25 mouse cellular contexts compared by ENCODE assay signal in genomic region chr17:66981649-66982048, GRCm38 (mm10).
DNase-seq lines count a peak whose midpoint lies in the region; ATAC-seq and TF ChIP-seq lines count a peak whose summit lies in the region.
"Had no signal": no experiment of that assay in that cellular context is flagged by ENCODE, and none has a peak within 500 bp of the region (broad histone marks: within the 10 kb centered on the region; RNA-seq: fewer than 3 reads in every experiment).

No protein-coding gene starts in this region.

- no peak overlapping the region for H3K4me2 ChIP-seq in heart, embryonic 12.5 days
- H3K4me2 ChIP-seq: embryonic facial prominence, embryonic 12.5 days; embryonic facial prominence, embryonic 15.5 days; forebrain, embryonic 12.5 days; forebrain, embryonic 15.5 days; heart, embryonic 15.5 days; hindbrain, embryonic 12.5 days; hindbrain, embryonic 15.5 days had no signal

- peak; percentile 21 for DNase-seq in gastrocnemius, adult 2 months
- DNase-seq in gastrocnemius, postnatal 10 days: no peak
- peak in 1 of 2 experiments; percentile 43 for DNase-seq in heart, adult 2 months
- peak; percentile 21 to 54 for DNase-seq in heart, postnatal 10 days
- DNase-seq in heart, postnatal 4 days: peak; percentile 16
- no peak for DNase-seq in adrenal gland, postnatal 14 days
- DNase-seq: adrenal gland, adult 2 months; adrenal gland, postnatal 25 days; cerebellum, adult 11-12 months; cerebellum, adult 8-10 months; cerebellum, postnatal 25 days; gastrocnemius, postnatal 36 days; kidney, adult 2 months had no signal

- intact Hi-C loops in gastrocnemius, adult 2 months (cut with DNase I): no loop called here
- intact Hi-C loops in heart, adult 2 months (cut with DNase I): loop anchor here (10.0 kb wide), 2 partner anchors 153 to 373 kb away; partner anchors contain the start of gene Ptprm
- intact Hi-C loops in heart, postnatal 10 days (cut with DNase I): no loop called here

- H3K27ac ChIP-seq in gastrocnemius, adult 2 months: no peak overlapping the region
- H3K27ac ChIP-seq in heart, adult 2 months: no peak overlapping the region; the same call in 1 of the 2 replicates
- no peak overlapping the region for H3K27ac ChIP-seq in heart, embryonic 12.5 days (ENCODE audit: poor library complexity, severe bottlenecking)
- H3K27ac ChIP-seq: embryonic facial prominence, embryonic 12.5 days; embryonic facial prominence, embryonic 15.5 days; forebrain, embryonic 12.5 days; forebrain, embryonic 15.5 days; heart, embryonic 15.5 days; hindbrain, embryonic 12.5 days; hindbrain, embryonic 15.5 days had no signal

- H3K4me3 ChIP-seq in gastrocnemius, adult 2 months: no peak overlapping the region
- H3K4me3 ChIP-seq in heart, adult 2 months: no peak overlapping the region
- no peak overlapping the region for H3K4me3 ChIP-seq in heart, embryonic 12.5 days
- H3K4me3 ChIP-seq: embryonic facial prominence, embryonic 12.5 days; embryonic facial prominence, embryonic 15.5 days; erythroblast, embryonic 14.5 days; forebrain, embryonic 12.5 days; forebrain, embryonic 15.5 days; heart, embryonic 15.5 days; hindbrain, embryonic 12.5 days; hindbrain, embryonic 15.5 days had no signal

- H3K36me3 ChIP-seq in heart, adult 2 months (ENCODE audit: control insufficient read depth, insufficient read depth, low read length): peaks cover 5% of the 10 kb centered on the region; the same call in 1 of the 2 replicates
- no peaks in the 10 kb centered on the region for H3K36me3 ChIP-seq in heart, embryonic 12.5 days
- H3K36me3 ChIP-seq: embryonic facial prominence, embryonic 12.5 days; embryonic facial prominence, embryonic 15.5 days; forebrain, embryonic 12.5 days; forebrain, embryonic 15.5 days; heart, embryonic 15.5 days; hindbrain, embryonic 12.5 days; hindbrain, embryonic 15.5 days had no signal

- no peak for TF ChIP-seq EP300 in heart, adult 2 months (IDR thresholded peaks at IDR 0.05; ENCODE audit: insufficient read depth, low read depth, low read length)

- peaks cover 7% of the 10 kb centered on the region for H3K4me1 ChIP-seq in heart, adult 2 months (ENCODE audit: control insufficient read depth, insufficient read depth, low read length)
- H3K4me1 ChIP-seq in heart, embryonic 12.5 days (replicated peaks): no peaks in the 10 kb centered on the region
- H3K4me1 ChIP-seq: embryonic facial prominence, embryonic 12.5 days; embryonic facial prominence, embryonic 15.5 days; forebrain, embryonic 12.5 days; forebrain, embryonic 15.5 days; heart, embryonic 15.5 days; hindbrain, embryonic 12.5 days; hindbrain, embryonic 15.5 days had no signal

- H3K9ac ChIP-seq in heart, adult 2 months (ENCODE audit: low read depth, low read length): no peak overlapping the region
- no peak overlapping the region for H3K9ac ChIP-seq in heart, embryonic 12.5 days
- H3K9ac ChIP-seq: embryonic facial prominence, embryonic 12.5 days; embryonic facial prominence, embryonic 15.5 days; forebrain, embryonic 12.5 days; forebrain, embryonic 15.5 days; heart, embryonic 15.5 days; hindbrain, embryonic 12.5 days; hindbrain, embryonic 15.5 days had no signal

- no peak; the same call in 1 of the 2 replicates for TF ChIP-seq CTCF in gastrocnemius, adult 2 months (IDR thresholded peaks at IDR 0.05)
- peak; percentile 44 for TF ChIP-seq CTCF in heart, adult 2 months (IDR thresholded peaks at IDR 0.05)

- H3K27me3 ChIP-seq in heart, adult 2 months (ENCODE audit: control insufficient read depth, insufficient read depth, low read length): no peaks in the 10 kb centered on the region
- H3K27me3 ChIP-seq in heart, embryonic 12.5 days (replicated peaks): no peaks in the 10 kb centered on the region
- H3K27me3 ChIP-seq: embryonic facial prominence, embryonic 12.5 days; embryonic facial prominence, embryonic 15.5 days; forebrain, embryonic 12.5 days; forebrain, embryonic 15.5 days; heart, embryonic 15.5 days; hindbrain, embryonic 12.5 days; hindbrain, embryonic 15.5 days had no signal

- no peak for ATAC-seq in heart, embryonic 12.5 days (ENCODE audit: insufficient number of reproducible peaks, low FRiP score)
- no peak for ATAC-seq in erythroblast, adult 5-6 weeks (replicated peaks; ENCODE audit: low FRiP score, poor library complexity, severe bottlenecking)
- ATAC-seq: CD4-positive, CD25-positive, alpha-beta regulatory T cell, adult 4 months; forebrain, embryonic 15.5 days; intestine, postnatal 0 days had no signal

- no peak for TF ChIP-seq POLR2A in heart, adult 2 months (IDR thresholded peaks at IDR 0.05; ENCODE audit: insufficient read depth, low read depth, low read length)

- 13% methylated on average over 2 of the region's 2 CpGs for WGBS in heart, adult 2 months
- WGBS in heart, embryonic 12.5 days: 64% methylated on average over 2 of the region's 2 CpGs

- H3K9me3 ChIP-seq in heart, embryonic 12.5 days (replicated peaks): no peaks in the 10 kb centered on the region
- H3K9me3 ChIP-seq: embryonic facial prominence, embryonic 12.5 days; embryonic facial prominence, embryonic 15.5 days; forebrain, embryonic 12.5 days; forebrain, embryonic 15.5 days; heart, embryonic 15.5 days; hindbrain, embryonic 12.5 days; hindbrain, embryonic 15.5 days had no signal

- peaks cover 2% of the 10 kb centered on the region; the same call in 1 of the 2 replicates for H3K79me2 ChIP-seq in heart, adult 2 months (replicated peaks; ENCODE audit: control insufficient read depth, insufficient read depth, low read length)

Comparison
In these comparisons a context has a peak if more than half of its experiments do, and no peak if none do; other contexts are left out.
1. DNase-seq: peak in gastrocnemius, adult 2 months (single experiment), heart, postnatal 10 days (2 of 2) and heart, postnatal 4 days (single experiment); none in gastrocnemius, postnatal 10 days (single experiment) and adrenal gland, postnatal 14 days (single experiment).